Mouse (Mus musculus) liver, adult 2 months (tissue): ENCODE measurements around the gene Foxd2. TPM values are rescaled to one million over a fixed set of nuclear protein-coding genes. Genes with fewer than 3 reads are reported as not detected.

Experiments
- DNase-seq: peaks from one replicate; pipeline ENCODE4 v3.0.0-alpha.2; 2011; ENCODE audit warnings: low read depth, low spot score; ENCODE audit errors: extremely low read depth
- H3K27ac ChIP-seq: fragments of 200-500 bp; replicated peaks from 2 replicates; pipeline ENCODE4 v1.5.1; 2012; ENCODE audit warnings: low read depth, mild to moderate bottlenecking, control low read depth, inconsistent platforms, low read length; ENCODE audit not compliant: insufficient read depth
- H3K27me3 ChIP-seq: fragments of 200-500 bp; 2 replicates; pipeline ENCODE4 v1.6.1; 2012; ENCODE audit warnings: mild to moderate bottlenecking, moderate library complexity, low read length, inconsistent platforms; ENCODE audit not compliant: control insufficient read depth, insufficient read depth
- H3K36me3 ChIP-seq: fragments of 200-500 bp; 2 replicates; pipeline ENCODE4 v1.6.1; 2012; ENCODE audit warnings: low read length, inconsistent platforms; ENCODE audit not compliant: control insufficient read depth, insufficient read depth
- H3K4me1 ChIP-seq: fragments of 200-500 bp; 2 replicates; pipeline ENCODE4 v1.6.1; 2011; ENCODE audit warnings: low read length; ENCODE audit not compliant: control insufficient read depth, insufficient read depth
- H3K4me3 ChIP-seq: fragments of 200-500 bp; 2 replicates; pipeline ENCODE4 v1.5.1; 2011; ENCODE audit warnings: low read depth, mild to moderate bottlenecking, control low read depth, low read length, moderate library complexity; ENCODE audit not compliant: insufficient read depth
- H3K79me2 ChIP-seq: fragments of 200-500 bp; 2 replicates; pipeline ENCODE4 v1.6.1; 2012; ENCODE audit warnings: inconsistent platforms, mild to moderate bottlenecking, low read length, moderate library complexity; ENCODE audit not compliant: control insufficient read depth, insufficient read depth
- H3K9ac ChIP-seq: fragments of 200-500 bp; 2 replicates; pipeline ENCODE4 v1.6.1; 2012; ENCODE audit warnings: low read depth, mild to moderate bottlenecking, control low read depth, inconsistent platforms, low read length
- CTCF ChIP-seq: fragments of 200-500 bp; IDR thresholded peaks from 2 replicates; pipeline ENCODE4 v1.5.1; 2011; ENCODE audit warnings: low read depth, low read length, control low read depth
- POLR2A ChIP-seq: fragments of 200-500 bp; IDR thresholded peaks from 2 replicates; pipeline ENCODE4 v1.6.1; 2011; ENCODE audit warnings: low read length, control low read depth; ENCODE audit not compliant: insufficient read depth; ENCODE audit errors: extremely low read depth
- WGBS: fragments of 180-500 bp; shearing (Covaris S2); methylation state at CpG from one replicate; pipeline ENCODE4 v1.1.7; 2018; 5-methylcytosine and 5-hydroxymethylcytosine counted together
- polyA plus RNA-seq: library from polyadenylated mRNA; depleted of rRNA; stranded (reverse); fragments of >200 nt; gene quantifications from 2 replicates; pipeline ENCODE4 v1.2.3, GENCODE M21; 2012
- total RNA-seq: library from RNA; depleted of rRNA; stranded (reverse); fragments of >200 nt; gene quantifications from 2 replicates; pipeline ENCODE4 v1.2.3, GENCODE M21; 2014

Foxd2 gene
- total and polyA plus RNA-seq, 2 experiments = 0.02 to 0.09 TPM

GRCm38 (mm10) chr4:114937459-114938047, 28.9 kb upstream of the Foxd2 start:
- 73% methylated on average over 4 of the region's 4 CpGs for whole genome bisulfite sequencing
- Histone ChIP-seq H3K4me3 (no peak overlapping the region), H3K9ac (no peak overlapping the region), H3K79me2 (no peaks in the 10 kb centered on the region), H3K36me3 (no peaks in the 10 kb centered on the region), H3K27me3 (no peaks in the 10 kb centered on the region), H3K4me1 (no peaks in the 10 kb centered on the region), H3K27ac (no peak overlapping the region)
- TF ChIP-seq CTCF = no peak
- no peak for TF ChIP-seq POLR2A
- DNase-seq = no peak

- H3K27me3 ChIP-seq = no peaks in the 10 kb centered on the region
Observed at GRCm38 (mm10) chr4:114934188-114934587, 25.5 kb upstream of the Foxd2 start.

GRCm38 (mm10) chr4:114932747-114933146, 24.1 kb upstream of the Foxd2 start:
- TF ChIP-seq POLR2A = no peak
- TF ChIP-seq CTCF = no peak
- WGBS = 83% methylated on average over 4 of the region's 4 CpGs
- Histone ChIP-seq H3K27me3 (no peaks in the 10 kb centered on the region), H3K36me3 (no peaks in the 10 kb centered on the region), H3K9ac (no peak overlapping the region), H3K27ac (no peak overlapping the region), H3K4me3 (no peak overlapping the region), H3K4me1 (no peaks in the 10 kb centered on the region), H3K79me2 (no peaks in the 10 kb centered on the region)
- DNase-seq = no peak

More at GRCm38 (mm10) chr4:114934188-114934587, 25.5 kb upstream of the Foxd2 start:
- H3K36me3 ChIP-seq = no peaks in the 10 kb centered on the region
- no peaks in the 10 kb centered on the region for H3K79me2 ChIP-seq
- DNase-seq = peak; percentile 16
- no peak overlapping the region for H3K27ac ChIP-seq
- no peak overlapping the region for H3K4me3 ChIP-seq
- no peaks in the 10 kb centered on the region for H3K4me1 ChIP-seq
- TF ChIP-seq POLR2A = no peak
- no peak for TF ChIP-seq CTCF
- WGBS = 63% methylated on average over 6 of the region's 6 CpGs
- no peak overlapping the region for H3K9ac ChIP-seq

- Histone ChIP-seq H3K4me3 (no peak overlapping the region), H3K9ac (no peak overlapping the region), H3K79me2 (no peaks in the 10 kb centered on the region), H3K27ac (no peak overlapping the region), H3K27me3 (peaks cover 22% of the 10 kb centered on the region), H3K36me3 (no peaks in the 10 kb centered on the region), H3K4me1 (no peaks in the 10 kb centered on the region)
- WGBS = 50% methylated on average over 15 of the region's 15 CpGs
- DNase-seq = no peak
- TF ChIP-seq CTCF (no peak), POLR2A (no peak)
Observed at GRCm38 (mm10) chr4:114929155-114929554, 20.5 kb upstream of the Foxd2 start.

- Histone ChIP-seq H3K27ac (no peak within 1 kb of the TSS), H3K27me3 (peaks cover 22% of the 10 kb centered on the region), H3K4me3 (peak within 1 kb of the TSS; percentile 48; the same call in 1 of the 2 replicates), H3K4me1 (no peaks in the 10 kb centered on the region), H3K36me3 (no peaks in the 10 kb centered on the region), H3K79me2 (no peaks in the 10 kb centered on the region), H3K9ac (peak within 1 kb of the TSS; percentile 27; the same call in 1 of the 2 replicates)
- no peak for DNase-seq
- 2% methylated on average over 17 of the region's 25 CpGs for WGBS
- TF ChIP-seq CTCF = no peak
- no peak for TF ChIP-seq POLR2A
Observed at GRCm38 (mm10) chr4:114925917-114926312, 17.2 kb upstream of the Foxd2 start, which contains the start of gene Foxe3. Gene Foxe3, minus strand, starts transcription at chr4:114926013.
